Mouse (Mus musculus) heart, postnatal 25 days (tissue): ENCODE data around the gene Resp18. TPM values are rescaled to one million over a fixed set of nuclear protein-coding genes. Genes with fewer than 3 reads are reported as not detected.

Experiments
- DNase-seq: peaks from one replicate; pipeline ENCODE4 v3.0.0; 2022; ENCODE audit warnings: low spot score
- intact Hi-C: fragments of 180-260 bp; cut with DNase I; formaldehyde crosslinking; loops from one replicate; pipeline ENCODE4 v1.15.1; 2025
- total RNA-seq, 2 experiments: library from RNA; stranded (reverse); gene quantifications; 2 replicates each; pipeline ENCODE4 v1.2.3; 2021

Resp18 gene
- total RNA-seq, 2 experiments from 2014 or later = not detected

- no peak for DNase-seq
- intact Hi-C loops = no loop called here
Measured at GRCm38 (mm10) chr1:75283017-75283416, 4.8 kb upstream of the Resp18 start.

GRCm38 (mm10) chr1:75277195-75278188 lies 723 bp downstream of the Resp18 start:
- intact Hi-C loops = loop anchor here (2.0 kb wide), 1 partner anchor 15 kb away; no protein-coding TSS in a partner anchor
- DNase-seq = no peak

- DNase-seq = no peak
- intact Hi-C loops = no loop called here
Measured at GRCm38 (mm10) chr1:75264091-75264880, 13.9 kb downstream of the Resp18 start, which contains the start of gene Ptprn. Gene Ptprn, minus strand, starts transcription at chr1:75264502.

- intact Hi-C loops = loop anchor here (2.0 kb wide), 1 partner anchor 14 kb away; no protein-coding TSS in a partner anchor
Measured at GRCm38 (mm10) chr1:75262969-75263951, 15.0 kb downstream of the Resp18 start.

GRCm38 (mm10) chr1:75261278-75261677 lies 16.9 kb downstream of the Resp18 start:
- intact Hi-C loops = no loop called here
- DNase-seq = no peak

More at GRCm38 (mm10) chr1:75262969-75263951, 15.0 kb downstream of the Resp18 start:
- no peak for DNase-seq

GRCm38 (mm10) chr1:75255516-75256046 lies 22.6 kb downstream of the Resp18 start:
- intact Hi-C loops = no loop called here
- DNase-seq = no peak

- intact Hi-C loops = loop anchor here (5.0 kb wide), 2 partner anchors 63 to 307 kb away; partner anchors contain the start of gene Dnpep
Measured at GRCm38 (mm10) chr1:75254625-75255013, 23.6 kb downstream of the Resp18 start.

GRCm38 (mm10) chr1:75253849-75254624 lies 24.2 kb downstream of the Resp18 start:
- no peak for DNase-seq
- intact Hi-C loops = loop anchor here (5.0 kb wide), 2 partner anchors 63 to 307 kb away; partner anchors contain the start of gene Dnpep

More at GRCm38 (mm10) chr1:75254625-75255013, 23.6 kb downstream of the Resp18 start:
- DNase-seq = no peak

GRCm38 (mm10) chr1:75253029-75253428 lies 25.2 kb downstream of the Resp18 start:
- intact Hi-C loops = loop anchor here (5.0 kb wide), 2 partner anchors 64 to 306 kb away; partner anchors contain the start of gene Dnpep
- DNase-seq = no peak

GRCm38 (mm10) chr1:75252308-75252707 lies 25.9 kb downstream of the Resp18 start:
- intact Hi-C loops = loop anchor here (5.0 kb wide), 2 partner anchors 65 to 305 kb away; partner anchors contain the start of gene Dnpep
- no peak for DNase-seq

- intact Hi-C loops = loop anchor here (5.0 kb wide), 2 partner anchors 66 to 304 kb away; partner anchors contain the start of gene Dnpep
Measured at GRCm38 (mm10) chr1:75251112-75251970, 26.9 kb downstream of the Resp18 start.

GRCm38 (mm10) chr1:75250498-75250897 lies 27.7 kb downstream of the Resp18 start:
- DNase-seq = no peak
- intact Hi-C loops = loop anchor here (1.0 to 5.0 kb wide), 3 partner anchors 16 to 303 kb away; partner anchors contain the start of gene Dnpep

More at GRCm38 (mm10) chr1:75251112-75251970, 26.9 kb downstream of the Resp18 start:
- peak; percentile 51 for DNase-seq

GRCm38 (mm10) chr1:75248041-75248772 lies 30.0 kb downstream of the Resp18 start:
- intact Hi-C loops = no loop called here
- DNase-seq = peak; percentile 53

- no peak for DNase-seq
- intact Hi-C loops = no loop called here
Measured at GRCm38 (mm10) chr1:75247071-75247930, 30.9 kb downstream of the Resp18 start.

- intact Hi-C loops = no loop called here
- no peak for DNase-seq
Measured at GRCm38 (mm10) chr1:75244836-75245235, 33.4 kb downstream of the Resp18 start.
